Mouse (Mus musculus) kidney, adult 11 months (tissue): ENCODE measurements at regions not wholly inside any gene's neighbourhood (a gene's known extent, or its start where the extent isn't known, plus 50 kb on each side); places are given as distances from the start of the nearest gene placed in this dataset.
"Not testable (repeated sequence)": the region's sequence is repeated elsewhere in the genome, so short reads cannot be mapped to it uniquely, and the experiment has no call there.

Source experiments
- DNase-seq: peaks from one replicate; pipeline ENCODE4 v3.0.0; 2022

DNA sequence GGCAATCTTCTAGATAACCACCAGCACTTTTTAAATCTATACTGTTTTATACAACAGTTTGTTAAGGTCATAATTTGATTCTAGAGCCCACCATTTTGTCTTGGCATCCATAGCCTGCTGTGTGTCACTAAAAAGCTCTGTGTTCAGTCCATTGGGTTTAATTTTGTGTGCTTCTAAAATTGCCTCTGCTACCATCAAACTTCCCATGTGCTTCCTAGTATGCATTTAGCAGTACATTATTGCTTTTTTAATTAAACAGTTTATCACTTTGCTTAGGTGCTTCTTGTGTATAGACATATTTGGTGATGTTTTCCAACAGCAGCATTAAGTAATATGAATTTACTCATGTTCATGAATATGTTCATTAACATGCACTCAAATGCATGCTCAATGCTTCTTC is 102.4 kb upstream of the Egfr start:
- no peak for DNase-seq

DNA sequence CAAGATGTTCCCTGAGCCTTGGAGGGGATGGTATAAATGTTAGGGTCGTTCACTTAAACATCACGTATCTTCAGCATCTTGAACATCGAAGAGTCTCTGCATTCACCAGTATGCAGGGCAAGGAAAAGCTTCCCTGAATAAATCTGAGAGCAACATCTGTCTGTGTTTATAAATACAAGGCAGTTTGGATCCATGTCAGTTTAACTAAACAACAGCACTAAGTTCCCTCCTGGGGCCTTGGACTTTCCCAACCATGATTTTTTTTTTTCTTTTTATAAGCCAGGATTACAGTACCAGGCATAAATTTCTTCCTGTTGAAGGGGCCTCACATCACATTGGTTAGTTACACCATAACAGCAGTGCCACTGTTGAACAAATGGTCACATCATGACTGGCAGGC is 88.2 kb upstream of the Egfr start:
- DNase-seq = no peak

DNA sequence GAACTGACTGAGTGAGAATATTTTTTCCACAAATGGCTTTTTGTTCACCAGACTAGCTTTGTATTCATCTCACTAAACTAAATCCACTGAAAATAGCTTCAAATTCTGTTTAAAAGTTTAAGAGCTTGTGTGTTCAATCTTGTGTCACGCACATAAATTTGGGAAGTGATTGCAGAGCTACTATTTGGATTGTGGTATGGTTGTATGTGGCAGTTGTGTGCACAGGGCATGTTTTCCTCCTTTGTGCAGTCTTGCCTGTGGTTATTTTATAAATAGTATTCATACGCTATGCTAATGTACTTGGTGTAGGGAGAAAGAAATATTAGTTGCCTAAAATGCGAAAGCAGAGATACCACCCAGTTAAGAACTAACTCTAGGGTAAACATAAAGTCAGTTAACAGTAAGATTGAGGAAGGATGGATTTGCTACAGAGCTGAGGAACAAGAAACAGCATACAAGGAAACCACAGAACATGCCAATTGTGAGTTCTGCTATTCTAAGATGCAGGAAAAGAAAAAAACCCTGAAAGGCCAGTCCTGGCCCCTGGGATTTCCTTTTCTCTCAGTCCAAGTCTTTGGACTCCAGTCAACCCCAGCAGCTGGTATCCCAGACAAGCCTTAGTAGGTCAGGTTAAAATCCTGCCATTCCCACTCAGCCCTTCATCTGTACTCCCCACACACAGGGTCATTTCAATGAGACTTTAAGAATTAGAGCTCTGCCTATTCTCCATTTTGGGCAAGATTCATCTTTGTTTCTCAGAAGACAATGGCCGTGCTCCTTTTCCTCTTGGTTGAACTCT is 82.4 kb upstream of the Egfr start:
- no peak for DNase-seq

DNA sequence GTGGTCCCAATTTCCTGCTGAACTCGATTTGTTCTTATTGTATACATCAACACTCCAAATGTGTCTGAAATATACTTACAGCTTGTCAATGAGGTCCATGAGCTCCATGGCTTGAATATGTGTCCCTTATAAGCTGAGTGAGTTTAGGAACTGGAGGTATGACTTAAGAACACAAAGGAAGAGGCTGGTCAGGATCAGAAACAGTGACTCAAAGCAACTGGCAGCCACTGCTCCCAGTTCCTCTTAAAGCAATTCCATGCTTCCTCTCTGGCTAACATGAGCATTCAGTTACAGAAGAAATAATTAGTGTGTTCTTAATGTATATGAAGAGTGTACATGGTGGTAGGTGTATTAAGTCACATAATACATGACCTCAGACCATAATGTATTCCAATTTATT is 81.7 kb upstream of the Egfr start:
- DNase-seq = no peak

GRCm38 (mm10) chr11:16675951-16676350 is 76.1 kb upstream of the Egfr start:
- DNase-seq = not testable (repeated sequence)

DNA sequence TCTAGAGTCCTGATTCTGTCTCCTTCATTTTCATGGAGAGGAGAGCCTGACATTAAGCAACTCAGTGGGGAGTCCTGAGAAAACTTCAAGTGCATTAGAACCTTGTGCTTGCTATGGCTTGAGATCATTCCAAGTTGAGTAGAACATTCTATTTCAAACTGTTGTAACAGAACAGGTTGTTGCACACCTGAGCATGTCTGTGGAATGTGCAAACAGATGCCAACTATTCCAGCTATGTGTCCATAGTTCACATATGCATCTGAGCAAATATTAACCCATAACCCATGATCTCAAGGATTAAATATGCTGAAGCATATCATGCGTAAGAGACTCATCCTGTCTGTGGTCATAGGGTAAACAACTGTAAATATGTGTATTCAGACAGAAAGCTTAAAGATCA is 68.5 kb upstream of the Egfr start:
- peak; percentile 49 for DNase-seq

DNA sequence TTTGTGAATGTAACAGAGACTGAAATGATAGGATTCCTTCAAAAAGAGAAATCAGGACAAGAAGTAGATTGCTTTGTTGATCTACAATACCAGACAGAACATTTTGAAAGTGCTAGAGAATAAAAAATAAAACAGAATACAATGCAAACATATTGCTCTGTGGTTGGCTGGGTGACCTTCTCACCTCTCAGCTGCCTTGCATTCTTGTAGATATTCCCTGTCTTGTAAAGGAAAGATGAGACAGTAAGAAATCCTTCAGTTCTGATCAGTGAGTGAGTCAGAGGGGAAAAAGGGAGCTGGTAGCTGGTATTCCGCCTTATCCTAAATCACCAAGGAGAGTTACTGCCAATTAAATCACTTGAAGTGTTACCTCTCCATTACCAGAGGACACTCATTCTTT is 56.4 kb upstream of the Egfr start:
- no peak for DNase-seq

GRCm38 (mm10) chr11:16696787-16697186 is 55.2 kb upstream of the Egfr start:
- DNase-seq = no peak

DNA sequence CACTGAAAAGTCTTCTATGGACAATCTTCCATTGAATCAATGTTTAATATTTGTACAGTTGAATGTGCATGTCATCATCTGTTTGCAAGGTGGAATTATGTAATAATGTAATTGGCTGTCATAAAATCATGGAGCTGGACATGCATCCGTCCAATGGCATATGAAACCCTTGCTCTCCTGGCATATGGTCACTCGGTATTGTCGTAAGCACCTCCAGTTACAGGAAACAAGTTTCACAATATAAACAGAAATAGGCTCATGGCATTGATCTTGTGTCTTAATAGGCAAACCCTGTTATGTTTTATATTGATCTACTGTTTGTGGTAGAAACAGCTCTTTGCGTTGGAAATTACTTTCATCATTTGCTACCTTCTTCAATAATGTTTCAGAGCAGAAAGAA is 50.2 kb upstream of the Egfr start:
- DNase-seq = no peak
